Mouse (Mus musculus) bone marrow, adult 2 months (tissue): ENCODE data around the gene Tmem108. TPM values are rescaled to one million over a fixed set of nuclear protein-coding genes. Genes with fewer than 3 reads are reported as not detected.

Experiments used
- H3K27ac ChIP-seq: fragments of 200-500 bp; 2 replicates; pipeline ENCODE4 v1.5.1; 2012; ENCODE audit warnings: low read depth, mild to moderate bottlenecking, control low read depth, inconsistent platforms, low read length; ENCODE audit not compliant: control insufficient read depth, poor library complexity, insufficient read depth
- H3K4me1 ChIP-seq: fragments of 200-500 bp; 2 replicates; pipeline ENCODE4 v1.6.1; 2011; ENCODE audit warnings: low read length; ENCODE audit not compliant: control insufficient read depth, insufficient read depth
- H3K4me3 ChIP-seq: fragments of 200-500 bp; replicated peaks from 2 replicates; pipeline ENCODE3; 2011; ENCODE audit warnings: mild to moderate bottlenecking, low read depth, low read length, control low read depth; ENCODE audit not compliant: control insufficient read depth
- CTCF ChIP-seq: fragments of 200-500 bp; IDR thresholded peaks from 2 replicates; pipeline ENCODE4 v1.5.1; 2011; ENCODE audit warnings: low read length, control low read depth; ENCODE audit not compliant: control insufficient read depth, insufficient read depth
- POLR2A ChIP-seq: fragments of 200-500 bp; IDR thresholded peaks from 2 replicates; pipeline ENCODE4 v1.6.1; 2011; ENCODE audit warnings: low read depth, mild to moderate bottlenecking, control low read depth, low read length, borderline replicate concordance; ENCODE audit not compliant: control insufficient read depth
- WGBS: fragments of 180-500 bp; shearing (Covaris S2); methylation state at CpG from one replicate; pipeline ENCODE4 v1.1.7; 2018; 5-methylcytosine and 5-hydroxymethylcytosine counted together
- polyA plus RNA-seq: library from polyadenylated mRNA; stranded (reverse); fragments of >200 nt; gene quantifications from 2 replicates; pipeline ENCODE4 v1.2.4, GENCODE M21; 2011; ENCODE audit warnings: low replicate concordance; ENCODE audit not compliant: missing spikeins, insufficient read depth, insufficient read length

Tmem108 gene
- polyA plus RNA-seq, 1 experiment = 3.3 TPM

DNA sequence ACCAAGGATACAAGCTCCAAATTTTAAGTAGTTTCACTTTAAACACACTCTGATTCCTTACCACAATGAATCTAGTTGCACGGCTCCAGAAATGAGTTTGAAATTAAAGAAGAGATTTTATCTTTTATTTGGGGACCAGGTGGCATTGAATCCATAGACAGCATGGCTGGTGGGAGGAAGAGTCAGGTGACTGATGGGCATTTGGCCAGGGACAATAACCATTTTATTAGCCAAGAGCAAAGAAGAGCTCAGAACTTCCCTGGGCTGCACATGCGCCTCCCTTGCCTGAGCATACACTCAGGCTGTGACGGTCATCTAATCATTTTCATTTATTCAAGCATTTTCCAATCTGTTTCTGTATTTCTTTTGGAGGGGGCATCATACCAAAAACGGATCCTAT lies 135.5 kb downstream of the Tmem108 start:
- H3K4me1 ChIP-seq = peaks cover 1% of the 10 kb centered on the region
- TF ChIP-seq CTCF (no peak), POLR2A (no peak)
- 76% methylated on average over 4 of the region's 4 CpGs for WGBS
- H3K4me3 ChIP-seq = no peak overlapping the region
- no peak overlapping the region for H3K27ac ChIP-seq

DNA sequence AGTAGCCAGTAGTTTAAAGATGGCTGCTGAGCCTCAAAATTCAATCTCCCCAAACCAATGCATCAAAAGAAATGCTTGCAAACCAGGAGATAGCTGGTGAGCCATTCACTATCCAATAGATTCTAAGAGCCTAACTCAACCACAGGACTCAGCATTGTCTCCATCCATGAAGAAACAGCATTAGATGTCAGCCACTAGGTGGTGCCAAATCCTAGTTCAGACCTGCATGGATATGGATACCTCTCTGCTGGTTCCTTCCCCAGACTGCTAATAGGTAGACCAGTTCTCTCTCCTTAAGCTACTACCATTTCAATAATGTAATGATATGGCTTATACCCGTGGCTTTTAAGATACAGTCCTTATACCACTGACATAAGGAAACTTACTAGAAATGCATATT lies 137.0 kb downstream of the Tmem108 start:
- Histone ChIP-seq H3K4me3 (no peak overlapping the region), H3K4me1 (peaks cover 1% of the 10 kb centered on the region), H3K27ac (no peak overlapping the region)
- no peak for TF ChIP-seq POLR2A
- peak; percentile 66 for TF ChIP-seq CTCF
- 22% methylated on average over 1 of the region's 1 CpGs for WGBS

- Histone ChIP-seq H3K4me1 (peaks cover 3% of the 10 kb centered on the region), H3K27ac (no peak overlapping the region), H3K4me3 (no peak overlapping the region)
- 78% methylated on average over 19 of the region's 19 CpGs for WGBS
- TF ChIP-seq CTCF = no peak
- TF ChIP-seq POLR2A = no peak
These were observed 137.9 kb downstream of the Tmem108 start for GRCm38 (mm10) chr9:103623560-103624316.

DNA sequence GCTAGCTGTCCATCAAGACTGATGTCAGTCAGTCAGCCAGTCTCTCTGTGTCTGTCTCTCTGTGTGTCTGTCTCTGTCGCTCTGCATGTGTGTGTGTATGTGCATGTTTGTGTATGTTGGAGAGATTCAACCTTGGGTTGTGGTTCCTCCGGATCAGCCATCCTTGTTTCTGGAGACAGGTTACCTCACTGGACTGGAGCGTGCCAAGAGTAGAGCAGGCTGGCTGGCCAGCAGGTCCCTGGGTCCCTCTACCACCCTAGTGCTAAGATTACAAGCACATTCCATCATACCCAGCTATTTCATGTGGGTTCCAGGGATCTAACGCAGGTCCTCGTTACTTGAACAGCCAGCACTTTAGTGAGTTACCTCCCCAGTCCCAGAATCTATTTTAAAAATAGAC lies 138.6 kb downstream of the Tmem108 start:
- no peak overlapping the region for H3K27ac ChIP-seq
- no peak for TF ChIP-seq CTCF
- no peak for TF ChIP-seq POLR2A
- H3K4me1 ChIP-seq = peaks cover 3% of the 10 kb centered on the region
- WGBS = 79% methylated on average over 5 of the region's 5 CpGs
- no peak overlapping the region for H3K4me3 ChIP-seq

DNA sequence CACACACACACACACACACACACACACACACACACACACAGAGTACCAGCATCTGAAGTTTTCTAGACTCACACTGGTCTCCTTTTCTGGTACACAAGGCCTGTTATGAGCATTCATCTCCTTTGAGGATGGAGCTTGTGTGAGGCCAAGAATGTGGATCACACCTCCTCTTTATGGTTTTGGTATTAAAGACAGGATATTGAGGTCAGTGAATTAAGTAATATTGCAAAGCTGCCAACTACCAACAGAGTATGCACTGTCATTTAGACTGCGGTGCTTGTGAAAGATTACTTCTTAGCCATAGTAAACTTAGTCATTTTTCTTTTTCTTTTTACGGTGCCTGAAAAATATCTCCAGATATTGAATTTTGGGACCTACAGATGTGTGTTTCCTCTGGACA lies 139.8 kb downstream of the Tmem108 start:
- no peak for TF ChIP-seq CTCF
- no peak for TF ChIP-seq POLR2A
- H3K4me3 ChIP-seq = no peak overlapping the region
- peaks cover 3% of the 10 kb centered on the region for H3K4me1 ChIP-seq
- H3K27ac ChIP-seq = peak overlapping the region; percentile 6; the same call in 1 of the 2 replicates
- 41% methylated on average over 2 of the region's 2 CpGs for WGBS

- 19% methylated on average over 8 of the region's 8 CpGs for whole genome bisulfite sequencing
- no peak overlapping the region for H3K4me3 ChIP-seq
- TF ChIP-seq POLR2A (no peak), CTCF (no peak)
- peaks cover 3% of the 10 kb centered on the region; the same call in 1 of the 2 replicates for H3K4me1 ChIP-seq
- peak overlapping the region; percentile 91 for H3K27ac ChIP-seq
These were observed 141.0 kb downstream of the Tmem108 start for GRCm38 (mm10) chr9:103620517-103621212.

DNA sequence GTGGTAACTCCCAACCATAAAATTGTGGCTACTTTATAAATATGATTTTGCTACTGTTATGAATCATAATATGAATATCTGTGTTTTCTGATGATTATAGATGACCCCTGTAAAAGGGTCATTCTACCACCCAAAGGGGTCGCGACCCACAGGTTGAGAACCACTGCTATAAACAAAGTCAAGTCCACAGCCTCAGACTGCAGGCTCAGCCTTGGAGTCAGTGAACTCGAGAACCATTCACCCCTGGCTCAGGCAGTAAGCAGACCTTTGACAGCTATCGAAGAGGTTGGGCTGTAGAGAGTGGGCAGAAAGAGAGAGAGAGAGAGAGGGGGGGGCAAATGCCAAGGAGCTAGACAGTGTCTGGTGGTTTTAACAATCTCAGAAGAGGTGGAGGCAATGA lies 147.4 kb downstream of the Tmem108 start:
- WGBS = 85% methylated on average over 4 of the region's 4 CpGs
- TF ChIP-seq POLR2A = no peak
- no peak for TF ChIP-seq CTCF
- H3K4me3 ChIP-seq = no peak overlapping the region
- no peak overlapping the region for H3K27ac ChIP-seq
- no peaks in the 10 kb centered on the region for H3K4me1 ChIP-seq

DNA sequence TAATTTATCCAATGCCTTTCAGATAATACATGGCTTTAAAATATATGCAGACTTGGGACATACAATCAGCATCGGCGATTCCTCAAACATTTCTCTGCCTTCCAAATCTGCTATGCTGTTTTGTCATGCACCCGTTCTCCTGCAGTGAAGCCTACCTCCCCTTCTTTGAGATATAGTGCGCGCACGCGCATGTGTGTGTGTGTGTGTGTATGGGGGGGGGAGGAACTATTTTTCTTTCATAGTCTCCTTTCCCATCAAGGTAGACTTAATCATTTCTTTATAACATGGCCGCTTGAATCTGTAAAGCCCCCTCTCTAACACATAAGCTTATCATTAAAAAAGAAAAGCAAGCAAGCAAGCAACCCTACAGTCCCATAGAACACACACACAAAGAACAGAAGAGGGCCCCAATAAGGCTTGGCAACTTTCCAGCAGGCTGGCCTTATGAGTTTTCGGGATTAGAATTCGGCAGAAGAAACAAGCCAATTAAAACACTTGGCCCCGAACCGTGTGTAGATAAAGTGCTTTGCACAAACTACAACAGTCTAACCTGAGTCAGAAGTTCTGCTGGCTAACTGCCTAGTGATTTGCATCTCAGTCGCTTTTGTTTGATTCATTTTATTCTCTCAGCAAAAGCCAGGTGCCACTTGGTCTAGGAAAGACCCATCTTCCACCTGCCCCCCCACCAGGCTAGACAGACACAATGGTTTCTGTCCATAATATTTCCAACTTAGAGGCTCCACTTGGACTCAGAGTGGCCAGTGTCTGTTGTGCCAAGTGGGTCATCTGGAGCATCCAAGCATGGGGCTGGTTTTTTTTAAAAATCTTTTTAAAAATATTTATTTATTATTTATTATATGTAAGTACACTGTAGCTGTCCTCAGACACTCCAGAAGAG lies 153.2 kb downstream of the Tmem108 start:
- no peak overlapping the region for H3K4me3 ChIP-seq
- no peaks in the 10 kb centered on the region for H3K4me1 ChIP-seq
- WGBS = 85% methylated on average over 13 of the region's 13 CpGs
- TF ChIP-seq POLR2A (no peak), CTCF (no peak)
- no peak overlapping the region for H3K27ac ChIP-seq
